Mouse (Mus musculus) thymus, adult 2 months (tissue): ENCODE measurements around the gene 4930523C07Rik.

ENCODE experiments used
- CTCF ChIP-seq: fragments of 200-500 bp; IDR thresholded peaks from 2 replicates; pipeline ENCODE4 v1.5.1; 2012; ENCODE audit warnings: mild to moderate bottlenecking, control low read depth, low read length, moderate library complexity, borderline replicate concordance; ENCODE audit not compliant: control insufficient read depth, poor library complexity, insufficient read depth; ENCODE audit errors: extremely low read depth
- POLR2A ChIP-seq: fragments of 200-500 bp; IDR thresholded peaks from 2 replicates; pipeline ENCODE4 v1.6.1; 2012; ENCODE audit warnings: mild to moderate bottlenecking, low read length, control low read depth, moderate library complexity; ENCODE audit not compliant: control insufficient read depth, poor library complexity, insufficient read depth; ENCODE audit errors: extremely low read depth

- TF ChIP-seq POLR2A: no peak
- no peak for TF ChIP-seq CTCF
Observed at GRCm38 (mm10) chr1:160052556-160053315, 8.6 kb downstream of the 4930523C07Rik start.
